Mouse (Mus musculus) heart, adult 2 months (tissue): Measurements from ENCODE around the gene Mre11a.

Source experiments
- CTCF ChIP-seq: fragments of 200-600 bp; IDR thresholded peaks from 2 replicates; pipeline ENCODE4 v1.8.1; 2022; ENCODE audit warnings: antibody characterized with exemption, mild to moderate bottlenecking, moderate library complexity
- EP300 ChIP-seq: fragments of 200-500 bp; IDR thresholded peaks from 2 replicates; pipeline ENCODE4 v1.6.1; 2011; ENCODE audit warnings: low read depth, low read length, control low read depth; ENCODE audit not compliant: insufficient read depth
- POLR2A ChIP-seq: fragments of 200-500 bp; IDR thresholded peaks from 2 replicates; pipeline ENCODE4 v1.6.1; 2011; ENCODE audit warnings: mild to moderate bottlenecking, low read depth, low read length, control low read depth; ENCODE audit not compliant: insufficient read depth

GRCm38 (mm10) chr9:14810111-14810510, 25.7 kb downstream of the Mre11a start:
- TF ChIP-seq CTCF (no peak), POLR2A (no peak), EP300 (no peak)
